Mouse (Mus musculus) kidney, adult 2 months (tissue): ENCODE results near the gene Mapk10.

Experiments
- CTCF ChIP-seq: fragments of 200-500 bp; conservative IDR thresholded peaks from 2 replicates; pipeline ENCODE4 v1.5.1; 2011; ENCODE audit warnings: low read depth, mild to moderate bottlenecking, control low read depth, low read length, moderate library complexity, mixed read lengths; ENCODE audit not compliant: insufficient read depth, insufficient read length
- POLR2A ChIP-seq: fragments of 200-500 bp; IDR thresholded peaks from one replicate; pipeline ENCODE4 v1.6.1; 2011; ENCODE audit warnings: low read depth, low read length, control low read depth

DNA sequence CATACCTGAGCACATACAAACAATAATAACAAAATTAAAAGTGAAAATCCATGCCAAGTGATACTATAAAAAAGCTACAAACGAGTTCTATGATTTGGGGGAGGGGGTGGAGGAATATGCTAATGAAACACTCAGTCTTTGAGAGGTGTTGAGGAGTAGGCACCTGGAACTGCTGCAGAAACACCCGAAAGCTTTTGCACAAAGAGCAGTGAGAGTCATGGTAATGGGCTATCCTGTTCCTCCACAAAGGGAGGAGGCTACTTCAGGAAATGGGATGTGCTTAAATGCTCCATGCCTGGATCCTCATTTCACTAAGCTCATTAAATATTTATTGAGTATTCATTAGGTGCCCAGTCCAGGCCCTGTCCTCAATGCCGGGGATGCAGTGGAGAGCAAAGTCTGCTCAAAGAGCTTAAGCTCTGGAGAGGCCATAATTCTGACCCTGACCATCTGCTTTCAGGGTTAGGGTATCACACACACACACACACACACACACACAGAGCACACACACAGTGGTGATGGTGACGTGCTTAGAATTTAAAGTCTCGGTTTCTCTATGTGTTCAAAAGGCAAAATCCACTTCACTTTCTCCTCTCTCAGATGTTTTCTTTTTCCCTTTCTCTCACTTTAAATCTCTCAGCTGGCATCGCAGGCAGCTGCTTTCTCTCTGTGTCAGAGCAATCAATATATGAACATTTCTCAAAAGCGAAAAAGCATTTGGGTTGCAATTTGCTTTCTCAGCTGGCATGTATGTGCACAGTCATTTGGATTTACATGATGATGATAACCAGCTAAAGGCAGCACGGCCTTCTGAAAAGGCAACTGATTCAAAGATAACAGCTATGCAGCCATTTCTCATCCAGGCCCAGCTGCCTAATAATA lies 50.6 kb downstream of the Mapk10 start:
- TF ChIP-seq CTCF = no peak
- no peak for TF ChIP-seq POLR2A
